Mouse (Mus musculus): Measurements from ENCODE around the gene Edn3. TPM values are rescaled to one million over a fixed set of nuclear protein-coding genes. Genes with fewer than 3 reads are reported as not detected.

Gene Edn3
- polyA plus RNA-seq (2016; fragmentation: Nextera tagmentation; extraction: Ambion mirVana): 11.1 and 13.1 TPM in 2 replicates

GRCm38 (mm10) chr2:174760479-174761121, at the start of gene Edn3:
Gene Edn3 (plus strand): TSS chr2:174760619.
- peaks cover 13% of the 10 kb centered on the region for H3K4me1 ChIP-seq
- peak within 1 kb of the TSS; percentile 44 for H3K4me3 ChIP-seq
- H3K9ac ChIP-seq: peak within 1 kb of the TSS; percentile 47
- H3K9me3 ChIP-seq (replicated peaks): no peaks in the 10 kb centered on the region
- H3K27me3 ChIP-seq: peaks cover 20% of the 10 kb centered on the region
- no peak within 1 kb of the TSS for H3K27ac ChIP-seq
- ATAC-seq (ENCODE audit: low FRiP score): peak; percentile 43; the same call in 1 of the 2 replicates
- H3K36me3 ChIP-seq: no peaks in the 10 kb centered on the region
- 2% methylated on average over 48 of the region's 48 CpGs for WGBS
- peak within 1 kb of the TSS; percentile 77 for H3K4me2 ChIP-seq (replicated peaks)

- Histone ChIP-seq H3K27ac (no peak overlapping the region), H3K9me3 (replicated peaks) (no peaks in the 10 kb centered on the region), H3K36me3 (no peaks in the 10 kb centered on the region), H3K9ac (no peak overlapping the region), H3K4me3 (no peak overlapping the region), H3K27me3 (no peaks in the 10 kb centered on the region), H3K4me2 (replicated peaks) (no peak overlapping the region), H3K4me1 (no peaks in the 10 kb centered on the region)
- 93% methylated on average over 1 of the region's 1 CpGs for WGBS
- ATAC-seq (ENCODE audit: low FRiP score): no peak
These were observed 48.4 kb upstream of the Edn3 start for GRCm38 (mm10) chr2:174712043-174712442.

DNA sequence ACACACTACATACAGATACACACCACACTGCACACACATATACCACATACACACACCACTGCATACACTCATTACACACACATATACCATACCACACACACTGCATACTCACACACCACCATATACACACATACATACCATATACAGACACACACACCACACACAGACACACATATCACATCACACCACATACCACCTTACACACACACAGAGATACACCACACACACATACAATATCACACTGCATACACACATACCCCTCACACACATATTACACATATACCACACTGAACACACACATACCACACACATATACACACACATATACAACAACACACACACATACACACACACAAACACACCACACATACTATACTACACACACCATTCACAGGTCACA, 44.5 kb upstream of the Edn3 start:
- no peak for ATAC-seq (ENCODE audit: low FRiP score)
- no peaks in the 10 kb centered on the region for H3K9me3 ChIP-seq (replicated peaks)
- no peaks in the 10 kb centered on the region for H3K36me3 ChIP-seq
- no peak overlapping the region for H3K9ac ChIP-seq
- no peaks in the 10 kb centered on the region for H3K27me3 ChIP-seq
- H3K27ac ChIP-seq: no peak overlapping the region
- no peak overlapping the region for H3K4me2 ChIP-seq (replicated peaks)
- no peak overlapping the region for H3K4me3 ChIP-seq
- no peaks in the 10 kb centered on the region for H3K4me1 ChIP-seq

- 97% methylated on average over 4 of the region's 4 CpGs for whole genome bisulfite sequencing
- no peaks in the 10 kb centered on the region for H3K36me3 ChIP-seq
- no peak overlapping the region for H3K27ac ChIP-seq
- H3K4me3 ChIP-seq: no peak overlapping the region
- H3K9ac ChIP-seq: no peak overlapping the region
- no peaks in the 10 kb centered on the region for H3K4me1 ChIP-seq
- H3K27me3 ChIP-seq: no peaks in the 10 kb centered on the region
- no peak overlapping the region for H3K4me2 ChIP-seq (replicated peaks)
- no peaks in the 10 kb centered on the region for H3K9me3 ChIP-seq (replicated peaks)
- no peak for ATAC-seq (ENCODE audit: low FRiP score)
These were observed 42.6 kb upstream of the Edn3 start for GRCm38 (mm10) chr2:174717857-174718256.

- ATAC-seq (ENCODE audit: low FRiP score): peak; percentile 50; the same call in 1 of the 2 replicates
These were observed 33.1 kb upstream of the Edn3 start for GRCm38 (mm10) chr2:174727114-174727823.

DNA sequence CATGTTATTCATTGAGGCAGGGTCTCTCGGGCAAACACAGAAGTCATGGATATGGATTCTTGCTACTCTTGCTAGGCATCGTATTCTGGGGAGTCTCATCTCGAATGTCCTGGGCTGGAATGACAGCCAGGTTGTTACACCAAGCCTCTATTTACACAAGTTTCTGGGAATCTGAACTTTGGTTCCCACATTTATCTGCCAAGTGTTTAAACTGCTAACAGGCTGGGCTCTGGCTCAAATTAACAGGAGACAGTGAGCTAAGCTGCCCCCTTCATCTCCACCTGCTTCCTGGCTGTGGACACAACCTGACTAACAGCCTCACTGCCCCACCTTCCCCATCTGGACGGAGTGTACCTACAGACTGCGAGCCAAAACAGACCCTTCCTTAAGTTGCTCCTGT, 28.5 kb upstream of the Edn3 start:
- Histone ChIP-seq H3K4me1 (no peaks in the 10 kb centered on the region), H3K27me3 (no peaks in the 10 kb centered on the region), H3K9me3 (replicated peaks) (no peaks in the 10 kb centered on the region), H3K4me2 (replicated peaks) (no peak overlapping the region), H3K36me3 (no peaks in the 10 kb centered on the region), H3K27ac (no peak overlapping the region), H3K4me3 (no peak overlapping the region), H3K9ac (no peak overlapping the region)
- no peak for ATAC-seq (ENCODE audit: low FRiP score)
- WGBS: 88% methylated on average over 5 of the region's 5 CpGs

More at GRCm38 (mm10) chr2:174727114-174727823, 33.1 kb upstream of the Edn3 start:
- Histone ChIP-seq H3K9ac (no peak overlapping the region), H3K36me3 (no peaks in the 10 kb centered on the region), H3K4me2 (replicated peaks) (no peak overlapping the region), H3K4me1 (0 out of 2 replicates have a peak, but pooled peaks cover 3% of the 10 kb centered on the region), H3K27me3 (no peaks in the 10 kb centered on the region), H3K27ac (no peak overlapping the region), H3K4me3 (no peak overlapping the region), H3K9me3 (replicated peaks) (no peaks in the 10 kb centered on the region)
- 73% methylated on average over 10 of the region's 10 CpGs for WGBS

- H3K9ac ChIP-seq: no peak overlapping the region
- ATAC-seq (ENCODE audit: low FRiP score): no peak
- no peaks in the 10 kb centered on the region for H3K27me3 ChIP-seq
- 92% methylated on average over 1 of the region's 1 CpGs for WGBS
- no peak overlapping the region for H3K27ac ChIP-seq
- H3K36me3 ChIP-seq: no peaks in the 10 kb centered on the region
- H3K9me3 ChIP-seq (replicated peaks): no peaks in the 10 kb centered on the region
- H3K4me3 ChIP-seq: no peak overlapping the region
- H3K4me1 ChIP-seq: no peaks in the 10 kb centered on the region
- no peak overlapping the region for H3K4me2 ChIP-seq (replicated peaks)
These were observed 25.1 kb upstream of the Edn3 start for GRCm38 (mm10) chr2:174735270-174735669.

- 77% methylated on average over 1 of the region's 1 CpGs for WGBS
- Histone ChIP-seq H3K36me3 (no peaks in the 10 kb centered on the region), H3K4me3 (no peak overlapping the region), H3K4me2 (replicated peaks) (no peak overlapping the region), H3K9me3 (replicated peaks) (no peaks in the 10 kb centered on the region), H3K27me3 (no peaks in the 10 kb centered on the region), H3K27ac (no peak overlapping the region), H3K4me1 (no peaks in the 10 kb centered on the region), H3K9ac (no peak overlapping the region)
- ATAC-seq (ENCODE audit: low FRiP score): no peak
These were observed 13.2 kb upstream of the Edn3 start for GRCm38 (mm10) chr2:174747182-174747581.

- no peaks in the 10 kb centered on the region for H3K4me1 ChIP-seq
- H3K4me3 ChIP-seq: no peak overlapping the region
- no peak overlapping the region for H3K9ac ChIP-seq
- H3K36me3 ChIP-seq: no peaks in the 10 kb centered on the region
- H3K9me3 ChIP-seq (replicated peaks): no peaks in the 10 kb centered on the region
- H3K27me3 ChIP-seq: no peaks in the 10 kb centered on the region
- no peak overlapping the region for H3K4me2 ChIP-seq (replicated peaks)
- 76% methylated on average over 8 of the region's 8 CpGs for WGBS
- no peak overlapping the region for H3K27ac ChIP-seq
- no peak for ATAC-seq (ENCODE audit: low FRiP score)
These were observed 12.0 kb upstream of the Edn3 start for GRCm38 (mm10) chr2:174748381-174748780.

- Histone ChIP-seq H3K4me2 (replicated peaks) (no peak overlapping the region), H3K4me1 (no peaks in the 10 kb centered on the region), H3K27me3 (no peaks in the 10 kb centered on the region), H3K27ac (no peak overlapping the region), H3K4me3 (no peak overlapping the region), H3K9ac (no peak overlapping the region), H3K9me3 (replicated peaks) (no peaks in the 10 kb centered on the region), H3K36me3 (no peaks in the 10 kb centered on the region)
- 79% methylated on average over 1 of the region's 1 CpGs for WGBS
- ATAC-seq (ENCODE audit: low FRiP score): no peak
These were observed 7.2 kb upstream of the Edn3 start for GRCm38 (mm10) chr2:174753197-174753596.

DNA sequence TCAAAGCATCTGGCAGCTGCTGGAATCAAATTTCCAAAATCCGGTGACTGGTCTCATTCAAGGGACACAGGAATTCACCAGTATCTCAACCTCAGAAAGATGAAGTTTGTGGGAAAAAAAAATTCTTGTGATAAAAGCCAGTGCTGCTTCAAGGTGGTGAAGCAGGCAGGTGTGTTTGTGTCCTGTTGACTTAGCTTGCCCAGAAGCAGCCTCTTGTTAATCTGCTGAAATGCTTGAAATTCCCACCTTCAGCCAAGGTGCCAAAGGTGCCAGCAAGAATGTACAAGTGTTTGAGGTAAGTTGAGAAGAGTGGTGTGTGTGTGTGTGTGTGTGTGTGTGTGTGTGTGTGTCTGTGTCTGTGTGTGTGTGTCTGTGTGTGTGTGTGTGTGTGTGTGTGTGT, 6.2 kb upstream of the Edn3 start:
- Histone ChIP-seq H3K4me1 (no peaks in the 10 kb centered on the region), H3K36me3 (no peaks in the 10 kb centered on the region), H3K9ac (no peak overlapping the region), H3K4me2 (replicated peaks) (no peak overlapping the region), H3K4me3 (no peak overlapping the region), H3K9me3 (replicated peaks) (no peaks in the 10 kb centered on the region), H3K27me3 (no peaks in the 10 kb centered on the region), H3K27ac (no peak overlapping the region)
- WGBS: 72% methylated on average over 1 of the region's 1 CpGs
- no peak for ATAC-seq (ENCODE audit: low FRiP score)

GRCm38 (mm10) chr2:174759189-174759588, 1.2 kb upstream of the Edn3 start:
- H3K4me2 ChIP-seq (replicated peaks): no peak overlapping the region
- H3K36me3 ChIP-seq: no peaks in the 10 kb centered on the region
- H3K9me3 ChIP-seq (replicated peaks): no peaks in the 10 kb centered on the region
- WGBS: 84% methylated on average over 4 of the region's 4 CpGs
- H3K4me3 ChIP-seq: no peak overlapping the region
- H3K9ac ChIP-seq: no peak overlapping the region
- H3K27ac ChIP-seq: no peak overlapping the region
- no peak for ATAC-seq (ENCODE audit: low FRiP score)
- peaks cover 13% of the 10 kb centered on the region for H3K4me1 ChIP-seq
- peaks cover 20% of the 10 kb centered on the region for H3K27me3 ChIP-seq

Measured in hindbrain, embryonic 12.5 days (tissue).